Mouse (Mus musculus) kidney, adult 2 months (tissue): Measurements from ENCODE around the gene Pla2g4a. TPM values are rescaled to one million over a fixed set of nuclear protein-coding genes. Genes with fewer than 3 reads are reported as not detected.
"Not testable (repeated sequence)": the region's sequence is repeated elsewhere in the genome, so short reads cannot be mapped to it uniquely, and the experiment has no call there.

Experiments used
- DNase-seq: peaks from one replicate; pipeline ENCODE4 v3.0.0; 2021
- H3K27ac ChIP-seq: fragments of 200-500 bp; 2 replicates; pipeline ENCODE4 v1.5.1; 2012; ENCODE audit warnings: low read depth, low read length, control low read depth, inconsistent platforms; ENCODE audit not compliant: insufficient read depth
- H3K27me3 ChIP-seq: fragments of 200-500 bp; replicated peaks from 2 replicates; pipeline ENCODE4 v1.6.1; 2012; ENCODE audit warnings: mild to moderate bottlenecking, moderate library complexity, low read length, inconsistent platforms; ENCODE audit not compliant: control insufficient read depth, insufficient read depth
- H3K36me3 ChIP-seq: fragments of 200-500 bp; 2 replicates; pipeline ENCODE4 v1.6.1; 2012; ENCODE audit warnings: mild to moderate bottlenecking, moderate library complexity, low read length, inconsistent platforms; ENCODE audit not compliant: control insufficient read depth, insufficient read depth
- H3K4me1 ChIP-seq: fragments of 200-500 bp; 2 replicates; pipeline ENCODE4 v1.6.1; 2011; ENCODE audit warnings: low read length; ENCODE audit not compliant: control insufficient read depth, insufficient read depth
- H3K4me3 ChIP-seq: fragments of 200-500 bp; 2 replicates; pipeline ENCODE4 v1.5.1; 2011; ENCODE audit warnings: mild to moderate bottlenecking, low read depth, low read length, control low read depth; ENCODE audit not compliant: insufficient read depth
- CTCF ChIP-seq: fragments of 200-500 bp; conservative IDR thresholded peaks from 2 replicates; pipeline ENCODE4 v1.5.1; 2011; ENCODE audit warnings: low read depth, mild to moderate bottlenecking, control low read depth, low read length, moderate library complexity, mixed read lengths; ENCODE audit not compliant: insufficient read depth, insufficient read length
- POLR2A ChIP-seq: fragments of 200-500 bp; IDR thresholded peaks from one replicate; pipeline ENCODE4 v1.6.1; 2011; ENCODE audit warnings: low read depth, low read length, control low read depth
- WGBS: fragments of 180-500 bp; shearing (Covaris S2); methylation state at CpG from one replicate; pipeline ENCODE4 v1.1.7; 2018; 5-methylcytosine and 5-hydroxymethylcytosine counted together
- polyA plus RNA-seq: library from polyadenylated mRNA; depleted of rRNA; stranded (reverse); fragments of >200 nt; gene quantifications from 2 replicates; pipeline ENCODE4 v1.2.3, GENCODE M21; 2012

Pla2g4a gene
- polyA plus RNA-seq, 1 experiment, result 3.4 TPM

DNA sequence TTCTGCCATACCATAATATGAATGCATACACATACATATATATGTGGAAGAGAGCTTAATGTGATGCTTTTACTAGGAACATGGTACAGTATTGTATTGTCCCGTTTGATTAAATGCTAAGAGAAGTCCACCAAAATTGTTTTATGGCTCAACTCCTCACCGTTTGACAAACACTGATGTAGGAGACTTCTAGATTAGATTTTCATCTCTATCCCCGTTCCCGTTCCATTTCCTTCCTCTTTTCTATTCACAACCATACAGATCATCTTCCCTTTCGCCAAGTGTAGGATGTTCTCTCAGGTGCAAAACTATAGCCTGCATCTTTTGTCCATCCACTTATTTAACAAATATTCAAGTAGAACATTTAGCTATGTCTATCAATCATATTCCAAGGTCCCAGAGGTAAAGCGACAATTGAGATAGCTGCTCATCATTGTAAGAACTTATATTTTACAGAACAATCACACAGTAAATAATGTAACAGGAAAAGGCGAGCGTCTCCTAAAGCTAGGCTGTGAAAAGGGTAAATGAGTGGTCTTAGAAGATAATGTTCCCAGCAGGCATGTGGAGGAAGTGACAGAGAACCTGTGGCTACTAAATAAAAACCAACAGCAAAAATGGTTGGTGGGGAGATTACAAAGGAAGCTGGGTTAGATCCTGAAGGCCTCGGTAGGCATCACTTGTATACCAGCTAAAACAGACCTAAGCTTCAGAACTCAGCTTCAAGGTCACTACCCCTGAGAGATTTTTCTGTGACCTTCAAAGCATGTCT is 21.6 kb downstream of the Pla2g4a start:
- Histone ChIP-seq H3K4me1 (0 out of 2 replicates have a peak, but pooled peaks cover 2% of the 10 kb centered on the region), H3K4me3 (no peak overlapping the region), H3K27ac (no peak overlapping the region), H3K36me3 (no peaks in the 10 kb centered on the region), H3K27me3 (no peaks in the 10 kb centered on the region)
- 72% methylated on average over 9 of the region's 9 CpGs for WGBS
- TF ChIP-seq CTCF, result no peak
- no peak for TF ChIP-seq POLR2A
- DNase-seq, result no peak

DNA sequence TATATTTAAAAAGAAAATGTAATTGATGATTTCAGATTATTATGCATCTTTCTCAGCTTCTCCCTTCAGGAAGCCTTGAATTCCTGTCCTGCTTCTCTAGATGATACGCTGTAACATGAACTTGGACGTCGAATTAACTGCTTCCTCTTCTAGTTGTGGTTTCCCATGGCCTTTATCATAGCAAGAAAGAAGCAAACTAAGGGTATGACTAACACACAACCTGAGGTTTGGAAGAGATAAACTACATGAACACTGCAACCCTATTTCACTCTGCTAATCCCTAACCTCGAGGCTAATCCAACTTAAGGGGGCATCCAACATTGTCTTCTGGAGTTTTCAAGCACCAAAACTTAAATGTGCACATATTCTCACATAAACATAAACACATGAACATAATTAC is 23.3 kb downstream of the Pla2g4a start:
- no peak overlapping the region for H3K27ac ChIP-seq
- 74% methylated on average over 4 of the region's 4 CpGs for WGBS
- TF ChIP-seq CTCF, result no peak
- TF ChIP-seq POLR2A, result no peak

DNA sequence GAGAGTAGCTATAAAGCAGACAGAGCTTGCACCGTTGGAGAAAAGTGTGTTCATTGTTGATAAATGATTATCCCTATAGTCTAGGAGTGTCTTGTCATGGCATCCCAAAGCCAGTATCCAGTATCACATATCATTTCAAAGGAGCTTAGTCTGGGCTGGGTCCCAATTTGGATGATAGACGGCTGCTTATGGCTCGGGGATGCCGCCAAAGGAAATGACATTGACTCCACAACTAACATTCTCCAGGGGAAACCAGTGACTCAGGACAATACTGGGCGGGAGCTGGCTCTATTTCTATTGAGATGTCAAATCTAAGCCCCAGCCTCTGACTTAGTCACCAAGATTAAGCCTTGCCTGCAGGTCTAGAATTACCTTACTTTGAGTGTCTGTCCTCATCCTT is 31.9 kb downstream of the Pla2g4a start:
- no peaks in the 10 kb centered on the region for H3K4me1 ChIP-seq
- H3K27me3 ChIP-seq, result no peaks in the 10 kb centered on the region
- TF ChIP-seq CTCF, result no peak
- TF ChIP-seq POLR2A, result no peak
- H3K27ac ChIP-seq, result no peak overlapping the region
- no peak overlapping the region for H3K4me3 ChIP-seq
- H3K36me3 ChIP-seq, result no peaks in the 10 kb centered on the region
- no peak for DNase-seq
- WGBS, result 55% methylated on average over 5 of the region's 5 CpGs

More for the DNA sequence above, 23.3 kb downstream of the Pla2g4a start:
- Histone ChIP-seq H3K27me3 (no peaks in the 10 kb centered on the region), H3K4me1 (0 out of 2 replicates have a peak, but pooled peaks cover 2% of the 10 kb centered on the region), H3K36me3 (no peaks in the 10 kb centered on the region), H3K4me3 (no peak overlapping the region)
- DNase-seq, result no peak

DNA sequence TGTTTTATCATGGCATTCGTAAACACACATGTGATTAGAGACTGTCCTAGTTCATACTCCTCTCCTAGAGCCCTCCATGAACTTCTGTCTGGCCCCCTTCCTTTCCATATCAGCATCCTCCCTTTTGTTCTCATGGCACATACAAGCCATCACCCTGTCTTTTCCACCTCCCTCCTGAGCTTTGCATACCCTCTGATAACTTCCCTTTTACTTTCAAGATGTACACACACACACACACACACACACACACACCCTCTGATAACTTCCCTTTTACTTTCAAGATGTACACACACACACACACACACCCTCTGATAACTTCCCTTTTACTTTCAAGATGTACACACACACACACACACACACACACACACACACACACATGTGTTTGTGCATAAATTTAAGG is 37.4 kb downstream of the Pla2g4a start:
- WGBS, result 94% methylated on average over 1 of the region's 1 CpGs
- not testable (repeated sequence) for H3K27ac ChIP-seq, DNase-seq, H3K27me3 ChIP-seq, H3K4me3 ChIP-seq, H3K36me3 ChIP-seq, H3K4me1 ChIP-seq

DNA sequence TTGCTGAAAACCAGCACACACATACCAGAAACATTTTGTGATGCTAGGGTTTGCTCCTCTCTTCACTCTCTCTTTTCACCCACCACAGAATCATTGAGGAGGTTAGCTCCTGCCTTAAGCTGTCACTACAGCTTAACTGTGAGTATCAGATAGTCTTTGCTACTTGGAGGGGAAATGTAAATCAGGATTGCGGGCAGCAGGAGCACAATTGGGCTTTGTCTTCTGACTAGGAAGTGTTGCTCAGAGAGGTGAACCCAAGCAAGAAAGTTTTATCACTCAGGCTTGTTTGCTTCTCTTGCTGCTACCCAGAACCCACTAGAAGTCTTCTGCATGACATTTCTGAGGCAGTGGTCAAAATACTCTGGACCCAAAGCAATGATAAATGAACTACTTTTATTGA is 38.9 kb downstream of the Pla2g4a start:
- 53% methylated on average over 1 of the region's 1 CpGs for WGBS
- no peak for TF ChIP-seq CTCF
- TF ChIP-seq POLR2A, result no peak
- Histone ChIP-seq H3K27me3 (no peaks in the 10 kb centered on the region), H3K4me1 (no peaks in the 10 kb centered on the region), H3K4me3 (no peak overlapping the region), H3K27ac (no peak overlapping the region), H3K36me3 (no peaks in the 10 kb centered on the region)
- no peak for DNase-seq

DNA sequence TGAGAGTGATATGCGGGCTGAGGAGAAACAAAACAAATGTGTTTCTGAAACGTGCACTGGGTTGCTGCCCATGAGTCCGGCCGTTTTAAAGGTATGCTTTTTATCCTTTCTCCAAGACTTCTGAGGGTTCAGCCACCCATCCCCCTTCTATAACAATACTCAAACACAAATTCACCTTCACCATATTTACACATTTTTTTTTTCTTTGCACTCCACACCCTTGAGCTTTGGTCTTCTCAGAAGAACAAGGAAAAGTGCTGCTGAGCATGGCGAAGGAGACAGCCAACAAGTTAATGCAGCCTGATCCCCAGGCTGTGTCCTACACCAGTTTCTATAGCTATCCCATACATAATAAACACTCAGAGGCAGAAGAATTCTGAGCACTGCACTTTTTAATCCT is 39.8 kb downstream of the Pla2g4a start:
- TF ChIP-seq CTCF (no peak), POLR2A (no peak)
- Histone ChIP-seq H3K4me1 (no peaks in the 10 kb centered on the region), H3K27me3 (no peaks in the 10 kb centered on the region), H3K27ac (no peak overlapping the region), H3K4me3 (no peak overlapping the region), H3K36me3 (no peaks in the 10 kb centered on the region)
- DNase-seq, result no peak
- whole genome bisulfite sequencing, result 88% methylated on average over 5 of the region's 5 CpGs

DNA sequence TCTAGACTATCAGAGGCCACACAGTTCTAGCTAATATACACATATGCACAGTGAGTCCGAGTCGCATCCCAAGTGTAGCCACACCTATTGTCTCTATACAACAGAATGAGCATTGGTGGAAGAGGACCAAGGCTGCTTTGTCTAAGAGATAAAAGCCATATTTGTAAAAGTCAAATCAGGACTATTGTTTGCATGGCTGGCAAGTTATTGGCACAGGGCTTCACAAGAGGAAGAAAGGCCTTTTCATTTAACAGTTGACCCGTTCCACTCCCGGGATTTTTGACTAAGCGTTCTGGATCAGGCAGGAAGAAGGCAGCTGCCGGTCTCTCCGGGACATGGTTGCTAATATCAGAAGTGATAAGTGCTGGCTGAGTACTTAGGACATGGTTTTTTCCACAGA is 41.8 kb downstream of the Pla2g4a start:
- TF ChIP-seq CTCF (no peak), POLR2A (no peak)
- WGBS, result 85% methylated on average over 7 of the region's 7 CpGs
- DNase-seq, result no peak
- H3K27ac ChIP-seq, result no peak overlapping the region
- H3K36me3 ChIP-seq, result no peaks in the 10 kb centered on the region
- no peaks in the 10 kb centered on the region for H3K4me1 ChIP-seq
- no peak overlapping the region for H3K4me3 ChIP-seq
- no peaks in the 10 kb centered on the region for H3K27me3 ChIP-seq

DNA sequence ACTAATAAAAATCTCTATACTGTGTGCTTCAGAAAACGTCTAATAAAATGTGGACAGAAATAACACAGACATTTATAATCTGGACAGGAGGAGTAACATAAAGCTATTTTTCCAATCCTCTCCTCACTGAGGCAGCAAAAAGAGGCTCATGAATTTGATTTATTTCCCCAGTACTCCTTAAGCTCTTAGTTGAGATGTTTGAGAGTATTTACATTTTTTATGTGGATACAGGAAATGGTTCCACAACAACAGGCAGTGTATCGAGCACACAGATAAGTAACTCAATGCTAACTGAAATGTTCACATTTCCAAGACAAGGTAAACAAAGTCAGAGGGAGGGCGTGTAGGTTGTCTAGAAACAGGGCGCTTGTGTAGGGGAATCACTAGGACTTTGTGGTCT is 48.1 kb downstream of the Pla2g4a start:
- Histone ChIP-seq H3K27me3 (no peaks in the 10 kb centered on the region), H3K36me3 (no peaks in the 10 kb centered on the region), H3K4me3 (no peak overlapping the region), H3K4me1 (no peaks in the 10 kb centered on the region), H3K27ac (no peak overlapping the region; the same call in 1 of the 2 replicates)
- DNase-seq, result no peak
- no peak for TF ChIP-seq CTCF
- TF ChIP-seq POLR2A, result no peak
- 48% methylated on average over 4 of the region's 4 CpGs for WGBS
